Mouse (Mus musculus): ENCODE measurements at regions not wholly inside any gene's neighbourhood (a gene's known extent, or its start where the extent isn't known, plus 50 kb on each side); places are given as distances from the start of the nearest gene placed in this dataset.

DNA sequence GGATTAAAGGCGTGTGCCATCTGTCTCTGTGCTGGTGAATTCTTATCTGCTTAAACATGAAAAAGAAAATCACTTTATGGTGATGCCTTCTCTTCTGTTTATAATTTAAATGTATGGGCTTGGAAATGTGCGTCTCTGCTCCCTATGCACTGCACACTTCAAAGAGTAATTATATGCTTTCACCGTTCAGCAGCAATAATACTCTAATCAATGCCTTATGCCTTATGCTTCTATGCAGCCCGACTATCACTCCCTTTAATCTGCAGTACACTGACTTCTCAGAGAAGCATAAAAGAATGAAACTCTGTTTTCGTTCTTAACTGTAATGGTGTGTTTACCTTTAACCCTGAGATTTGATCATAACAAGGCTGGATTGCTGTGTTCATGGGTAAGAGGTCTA lies 395.5 kb upstream of the Pdzrn3 start:
- TF ChIP-seq CTCF (IDR thresholded peaks at IDR 0.05; ENCODE audit: low read depth) (no peak), EP300 (IDR thresholded peaks at IDR 0.05; ENCODE audit: low read depth) (no peak)
